Mouse (Mus musculus) naive thymus-derived CD4-positive, alpha-beta T cell, adult 2 months (primary cell): ENCODE data around the gene Yif1b.
"Not testable (repeated sequence)": the region's sequence is repeated elsewhere in the genome, so short reads cannot be mapped to it uniquely, and the experiment has no call there.

ENCODE experiments used
- DNase-seq: peaks from one replicate; pipeline ENCODE4 v3.0.0-alpha.2; 2011; ENCODE audit warnings: low read depth

Yif1b gene

DNA sequence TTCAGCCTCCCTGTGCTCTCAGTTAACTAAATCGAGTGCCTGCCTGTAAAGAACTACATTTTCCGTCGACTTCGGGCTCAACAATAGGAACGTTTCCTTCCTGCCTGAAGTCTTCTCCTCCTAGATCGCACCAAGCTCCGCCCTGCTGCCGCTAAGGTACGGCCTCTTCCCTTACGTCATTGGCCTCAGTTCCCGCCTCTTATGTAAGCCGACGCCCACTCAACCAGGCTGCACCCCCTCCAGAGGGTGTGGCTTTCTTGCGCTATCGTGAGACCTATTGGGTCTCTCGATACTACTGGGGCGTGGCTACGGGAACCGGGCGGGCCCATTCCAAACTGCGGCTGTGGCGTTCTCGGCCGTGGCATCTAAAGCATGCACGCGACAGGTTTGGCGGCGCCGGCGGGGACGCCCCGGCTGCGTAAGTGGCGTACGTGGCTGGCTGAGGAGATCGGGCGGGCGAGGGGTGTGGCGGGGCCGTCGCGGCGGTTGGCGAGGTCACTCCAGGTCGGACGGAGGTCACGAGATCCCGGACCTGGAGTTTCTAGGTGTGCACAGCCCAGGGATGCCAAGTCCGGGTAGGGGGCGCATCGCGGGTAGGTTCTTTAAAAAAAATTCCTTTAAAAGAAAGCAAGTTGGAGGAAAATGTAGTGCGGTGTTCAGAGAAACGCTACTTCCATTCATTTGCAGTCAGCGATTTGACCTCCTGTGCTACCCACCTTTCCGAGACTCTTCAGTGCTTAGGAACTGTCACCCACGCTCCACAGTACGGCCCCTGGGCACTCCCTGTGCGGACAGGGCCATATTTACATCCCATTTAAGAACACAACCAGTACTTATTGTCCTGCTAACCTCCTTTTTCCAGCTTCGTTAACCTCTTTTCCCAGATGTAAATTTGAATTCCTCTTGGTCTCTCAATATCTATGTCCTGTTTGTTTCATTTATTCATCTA lies at the start of gene Yif1b:
TSS of gene Yif1b (plus strand) at position 311 of the 949 bp plus-strand sequence.
- peak; percentile 100 for DNase-seq

DNA sequence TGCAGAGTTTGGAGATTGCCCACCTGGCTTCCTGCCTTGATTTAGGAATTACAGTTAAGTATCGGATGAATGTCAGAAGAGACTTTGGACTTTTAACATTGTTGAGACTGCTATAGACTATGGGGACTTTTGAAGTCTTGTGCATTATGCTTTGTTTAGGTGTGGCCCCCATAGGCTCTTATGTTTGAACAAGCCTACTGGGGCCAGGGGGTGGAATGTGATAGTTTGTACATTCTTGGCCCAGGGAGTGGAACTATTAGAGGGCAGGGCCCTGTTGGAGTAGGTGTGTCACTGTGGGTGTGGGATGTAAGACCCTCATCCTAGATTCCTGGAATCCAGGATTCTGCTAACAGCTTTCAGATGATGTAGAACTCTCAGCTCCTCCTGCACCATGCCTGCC lies 43.9 kb upstream of the Yif1b start:
- not testable (repeated sequence) for DNase-seq

DNA sequence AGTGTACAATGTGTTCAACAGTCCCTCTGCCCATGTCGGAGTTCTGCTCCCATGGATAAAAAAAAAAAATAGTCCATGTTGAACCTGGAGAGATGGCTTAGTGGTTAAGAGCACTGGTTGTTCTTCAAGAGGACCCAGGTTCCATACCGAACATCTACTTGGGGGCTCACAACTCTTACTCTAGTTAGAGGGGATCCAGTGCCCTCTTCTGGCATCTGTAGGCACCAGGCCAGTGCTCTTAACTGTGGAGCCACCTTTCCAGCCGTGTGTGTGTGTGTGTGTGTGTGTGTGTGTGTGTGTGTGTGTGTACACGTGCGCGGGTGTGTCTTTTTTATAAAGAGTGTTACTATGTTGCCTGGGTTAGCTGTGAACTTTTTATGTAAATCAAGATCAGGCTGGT lies 35.6 kb upstream of the Yif1b start:
- no peak for DNase-seq

DNA sequence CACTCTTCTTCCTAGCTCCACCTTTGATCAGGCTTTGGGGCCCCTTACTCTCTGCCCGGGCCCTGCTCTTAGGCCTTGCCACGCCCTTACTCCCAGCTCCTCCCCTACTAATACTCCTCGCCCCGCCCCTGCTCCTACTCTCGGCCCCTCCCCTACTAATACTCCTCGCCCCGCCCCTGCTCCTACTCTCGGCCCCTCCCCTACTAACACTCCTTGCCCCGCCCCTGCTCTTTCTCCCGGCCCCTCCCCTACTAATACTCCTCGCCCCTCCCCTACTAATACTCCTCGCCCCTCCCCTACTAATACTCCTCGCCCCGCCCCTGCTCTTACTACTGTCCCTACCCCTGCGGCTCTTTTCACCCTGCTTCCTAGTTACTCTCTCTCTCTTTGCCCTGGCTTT lies 27.1 kb upstream of the Yif1b start:
- peak; percentile 38 for DNase-seq

DNA sequence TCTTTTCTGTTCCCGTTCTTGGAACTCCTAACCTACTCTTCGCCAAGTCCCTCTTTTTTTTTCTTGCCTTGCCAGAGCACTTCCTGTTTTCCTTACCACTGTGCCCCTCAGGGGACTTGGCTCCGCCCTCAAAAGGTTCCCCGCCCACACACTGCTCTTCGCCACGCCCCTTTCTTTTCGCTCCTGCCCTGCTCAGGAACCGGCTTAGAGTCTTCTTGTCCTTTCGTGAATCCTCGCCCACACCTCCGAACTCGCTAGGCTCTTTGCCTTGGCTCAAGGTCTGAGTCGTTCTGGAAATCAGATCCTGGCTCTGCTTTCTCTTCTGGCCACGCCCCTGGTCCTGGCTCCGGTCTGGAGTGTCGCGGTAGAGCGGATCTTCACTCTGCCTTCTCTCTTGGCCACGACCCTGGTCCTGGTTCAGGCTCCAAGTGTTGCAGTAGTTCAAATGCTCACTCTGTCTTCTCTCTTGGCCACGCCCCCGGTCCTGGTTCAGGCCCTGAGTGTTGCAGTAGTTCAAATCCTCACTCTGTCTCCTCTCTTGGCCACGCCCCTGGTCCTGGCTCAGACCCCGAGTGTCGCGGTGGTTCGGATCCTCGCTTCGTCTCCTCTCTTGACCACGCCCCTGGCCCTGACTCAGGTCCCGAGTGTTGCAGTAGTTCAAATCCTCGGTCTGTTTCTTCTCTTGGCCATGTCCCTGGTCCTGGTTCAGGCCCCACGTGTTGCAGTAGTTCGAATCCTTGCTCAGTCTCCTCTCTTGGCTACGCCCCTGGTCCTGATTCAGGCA lies 26.5 kb upstream of the Yif1b start:
- DNase-seq = peak; percentile 90

GRCm38 (mm10) chr7:29212199-29212765 lies 25.8 kb upstream of the Yif1b start:
- no peak for DNase-seq

GRCm38 (mm10) chr7:29212775-29213560 lies 25.2 kb upstream of the Yif1b start:
- not testable (repeated sequence) for DNase-seq

GRCm38 (mm10) chr7:29213675-29214082 lies 24.4 kb upstream of the Yif1b start, which contains the start of gene Catsperg1:
Catsperg1 (minus strand) TSS chr7:29214035.
- DNase-seq = no peak

GRCm38 (mm10) chr7:29214236-29214635 lies 23.9 kb upstream of the Yif1b start:
- DNase-seq = no peak

DNA sequence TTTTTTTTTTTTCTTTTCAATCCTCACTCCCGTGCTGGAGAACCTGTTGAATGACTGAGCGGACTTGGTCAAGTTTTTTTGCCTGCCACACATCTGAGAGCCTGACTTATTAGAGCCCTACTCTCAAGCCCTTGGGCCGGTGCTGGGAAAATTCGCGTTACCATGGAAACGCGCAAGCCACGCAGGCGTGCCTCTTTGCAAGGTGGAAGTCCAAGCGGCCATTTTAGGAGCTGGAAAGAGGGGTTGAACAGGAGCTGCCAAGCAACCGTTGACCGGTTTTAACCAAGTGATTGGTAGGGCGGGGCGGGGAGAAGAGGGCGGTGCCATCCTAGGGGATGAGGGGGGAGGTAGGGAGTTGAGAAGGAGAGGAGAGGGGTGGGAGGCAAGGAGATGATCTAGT lies 23.3 kb upstream of the Yif1b start:
- DNase-seq = no peak

- no peak for DNase-seq
Measured at GRCm38 (mm10) chr7:29224756-29225394, 13.3 kb upstream of the Yif1b start.

GRCm38 (mm10) chr7:29225520-29225919 lies 12.6 kb upstream of the Yif1b start:
- no peak for DNase-seq

DNA sequence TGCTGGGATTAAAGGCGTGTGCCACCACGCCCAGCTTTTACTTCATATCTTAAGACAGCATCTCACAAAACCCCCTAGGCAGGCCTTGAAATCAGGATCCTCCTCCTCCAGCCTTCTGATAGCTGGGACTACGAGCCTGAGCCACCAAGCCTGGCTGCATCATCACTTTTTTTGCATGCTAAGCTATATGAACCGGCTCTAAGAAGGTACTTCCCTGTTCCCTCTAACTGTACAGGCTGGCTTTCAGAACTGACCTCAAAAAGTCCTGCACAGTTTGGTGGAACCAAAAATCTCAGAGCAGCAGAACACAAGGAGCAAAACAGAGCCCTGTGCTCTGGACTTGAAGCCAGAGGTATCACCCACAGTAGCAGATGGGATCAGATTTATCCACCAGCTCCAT lies 9.9 kb upstream of the Yif1b start:
- DNase-seq = peak; percentile 0

DNA sequence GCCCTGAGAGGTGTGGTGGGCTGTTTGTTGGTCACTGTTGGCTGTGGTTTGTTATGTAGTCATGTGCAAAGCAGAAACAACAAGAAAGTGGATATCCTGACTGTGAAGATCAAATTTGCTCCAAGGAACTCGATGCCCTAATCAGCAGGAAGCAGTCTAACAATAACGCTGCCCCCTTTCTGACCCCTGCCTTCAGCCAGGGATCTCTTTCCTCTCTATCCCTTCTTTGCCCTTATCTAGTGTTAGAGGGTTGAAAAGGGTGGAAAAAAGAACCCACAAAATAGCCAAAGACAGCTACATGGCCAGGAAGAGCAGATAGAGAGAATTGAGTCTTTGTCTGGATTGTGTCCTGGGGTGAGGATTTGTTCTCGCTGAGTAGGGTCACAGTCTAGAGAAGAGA lies 7.6 kb upstream of the Yif1b start:
- DNase-seq = no peak

GRCm38 (mm10) chr7:29231517-29231916 lies 6.6 kb upstream of the Yif1b start:
- DNase-seq = no peak

DNA sequence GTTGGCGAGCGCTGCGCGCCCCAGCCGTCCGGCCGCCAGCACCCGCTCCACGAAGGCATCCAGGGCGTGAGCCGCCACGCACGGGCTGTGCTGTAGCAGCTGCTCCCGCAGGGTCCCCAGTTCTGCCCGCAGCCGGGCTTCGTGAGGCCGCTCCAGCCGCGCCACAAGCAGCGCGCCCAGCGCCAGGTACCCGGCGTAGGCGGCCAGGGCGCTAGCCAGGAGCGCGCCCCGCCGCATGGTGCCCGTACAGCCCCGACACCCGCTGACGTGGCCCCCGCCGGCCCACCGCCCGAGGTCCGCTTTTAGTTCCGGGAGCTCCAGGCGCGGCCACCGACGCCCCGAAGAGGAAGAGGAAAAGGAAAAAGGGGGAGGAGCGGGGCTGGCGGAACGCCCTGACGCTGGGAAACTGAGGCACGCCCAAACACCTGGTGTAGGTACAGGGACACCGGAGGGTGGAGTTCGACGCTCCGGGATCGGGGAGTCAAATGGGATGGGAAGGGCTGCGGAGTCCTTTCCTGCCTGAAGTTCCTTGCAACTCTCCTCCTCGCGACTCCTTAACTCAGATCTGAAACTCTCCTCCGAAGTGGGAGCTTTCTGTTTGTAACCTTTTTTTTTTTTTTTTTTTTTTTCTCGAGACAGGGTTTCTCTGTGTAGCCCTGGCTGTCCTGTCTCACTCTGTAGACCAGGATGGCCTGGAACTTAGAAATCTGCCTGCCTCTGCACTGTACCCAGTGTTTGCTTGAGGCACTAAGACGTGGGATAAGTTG lies 5.7 kb upstream of the Yif1b start, which contains the start of gene Kcnk6:
TSS of gene Kcnk6 (minus strand) at position 269 of the 767 bp plus-strand sequence.
- no peak for DNase-seq

DNA sequence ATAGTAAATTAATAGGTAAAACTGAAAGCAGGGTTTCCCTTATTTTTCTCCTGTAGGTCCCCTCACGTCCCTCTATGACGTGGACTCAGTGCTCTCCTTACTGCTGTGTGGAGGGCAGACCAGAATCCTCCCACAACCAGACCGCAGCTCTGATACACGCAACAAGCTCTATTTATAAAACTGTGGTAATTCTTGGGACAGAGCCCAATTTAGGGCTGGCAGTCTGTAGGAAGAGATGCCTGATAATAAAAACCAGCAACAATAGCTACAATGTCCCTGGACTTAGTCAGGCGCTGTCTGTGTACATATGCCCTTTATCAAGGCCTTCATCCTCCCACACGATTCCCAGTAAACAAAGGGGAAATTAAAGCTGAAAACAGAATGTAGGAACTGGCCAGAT lies 4.4 kb upstream of the Yif1b start:
- no peak for DNase-seq

DNA sequence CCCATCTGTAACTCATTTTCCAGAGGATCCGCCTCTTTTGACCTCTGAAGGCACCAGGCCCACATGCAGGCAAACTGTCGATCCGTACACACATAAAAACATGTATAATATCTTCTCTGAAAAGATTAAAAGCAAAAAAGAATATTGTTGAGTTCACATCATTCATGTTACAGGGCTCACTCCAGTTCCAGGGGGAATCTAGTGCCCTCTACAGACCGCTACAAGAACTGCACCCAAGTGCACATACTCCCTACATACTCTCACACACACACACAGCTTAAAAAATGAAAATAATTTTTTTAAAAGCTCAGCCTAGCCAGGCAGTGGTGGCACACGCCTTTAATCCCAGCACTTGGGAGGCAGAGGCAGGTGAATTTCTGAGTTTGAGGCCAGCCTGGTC lies 3.5 kb upstream of the Yif1b start:
- no peak for DNase-seq

GRCm38 (mm10) chr7:29236593-29236992 lies 1.5 kb upstream of the Yif1b start:
- DNase-seq = no peak

DNA sequence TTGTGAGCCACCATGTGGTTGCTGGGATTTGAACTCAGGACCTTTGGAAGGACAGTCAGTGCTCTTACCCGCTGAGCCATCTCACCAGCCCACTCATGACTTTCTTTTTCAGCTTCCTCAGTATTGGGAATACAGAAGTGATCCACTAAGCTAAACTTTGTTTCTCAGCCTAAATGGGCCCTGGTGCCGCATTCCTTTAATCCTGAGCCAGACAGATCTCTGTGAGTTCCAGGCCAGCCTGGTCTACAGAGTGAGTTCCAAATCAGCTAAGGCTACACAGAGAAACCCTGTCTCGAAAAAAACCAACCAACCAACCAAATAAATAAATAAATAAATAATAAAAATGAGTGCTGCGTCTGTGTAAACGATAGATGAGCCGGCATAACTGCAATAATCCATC lies 533 bp upstream of the Yif1b start:
- DNase-seq = not testable (repeated sequence)
